Mouse (Mus musculus) cerebral cortex, adult 2 months (tissue): ENCODE measurements around the gene Mier2.

Experiments
- WGBS: fragments of 180-500 bp; shearing (Covaris S2); methylation state at CpG from one replicate; pipeline ENCODE4 v1.1.7; 2018; 5-methylcytosine and 5-hydroxymethylcytosine counted together

Gene Mier2

DNA sequence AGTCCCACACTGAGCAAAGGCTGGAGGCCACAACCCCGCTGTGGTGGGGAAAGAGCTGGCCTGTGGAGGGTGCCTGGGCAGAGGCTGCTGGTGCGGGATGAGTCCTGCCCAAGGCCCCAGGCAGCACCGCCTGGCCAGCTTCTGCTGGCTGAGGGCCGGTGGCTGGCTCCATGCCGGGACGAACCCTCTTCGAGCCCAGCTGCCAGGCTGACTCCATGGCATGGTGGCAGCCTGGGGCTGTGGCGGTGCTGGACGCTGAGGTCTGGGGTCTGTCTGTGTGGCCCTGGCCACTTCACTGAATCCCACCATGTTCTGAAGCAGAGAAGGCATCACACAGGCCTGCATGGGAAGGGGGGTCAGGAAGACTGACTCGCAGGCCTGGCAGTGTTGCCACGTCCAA lies 14.3 kb downstream of the Mier2 start:
- WGBS: 80% methylated on average over 11 of the region's 11 CpGs

DNA sequence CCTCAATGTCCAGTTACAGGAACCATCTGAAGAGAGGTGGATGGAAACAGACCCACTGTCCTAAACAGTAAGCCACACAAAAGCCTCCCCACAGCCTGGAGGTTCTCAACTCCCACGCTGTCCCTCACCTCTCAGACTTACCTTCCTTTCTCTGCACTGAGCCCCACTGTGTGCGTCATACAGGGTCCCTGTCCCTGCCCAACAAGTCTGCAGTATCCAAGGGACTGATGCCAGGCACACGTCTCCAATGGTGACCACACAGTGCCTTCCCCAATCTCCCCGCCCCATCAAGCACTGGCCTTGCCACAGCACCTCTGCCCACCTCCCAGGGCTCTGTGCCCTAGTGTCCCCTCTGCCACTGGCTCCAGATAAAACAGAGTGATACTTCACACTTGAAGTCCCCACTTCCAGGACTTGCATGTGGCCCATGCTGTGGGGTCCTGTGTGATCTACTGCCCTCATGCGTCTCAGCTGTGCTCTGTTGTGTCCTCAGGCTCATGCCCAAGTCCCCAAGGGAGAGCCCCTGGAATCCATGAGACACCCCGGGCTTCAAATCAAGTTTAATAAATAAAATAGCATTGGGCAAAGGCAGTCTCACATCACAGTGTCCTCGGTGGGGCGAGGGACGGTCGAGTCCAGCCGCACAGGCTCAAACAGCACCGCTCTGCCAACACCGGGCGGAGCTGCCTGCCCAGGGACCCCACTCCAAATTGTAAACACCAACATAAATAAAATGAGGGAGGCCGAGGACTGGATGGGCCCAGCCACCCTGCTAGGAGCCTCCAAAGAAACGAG lies 15.1 kb downstream of the Mier2 start:
- 92% methylated on average over 16 of the region's 16 CpGs for WGBS

DNA sequence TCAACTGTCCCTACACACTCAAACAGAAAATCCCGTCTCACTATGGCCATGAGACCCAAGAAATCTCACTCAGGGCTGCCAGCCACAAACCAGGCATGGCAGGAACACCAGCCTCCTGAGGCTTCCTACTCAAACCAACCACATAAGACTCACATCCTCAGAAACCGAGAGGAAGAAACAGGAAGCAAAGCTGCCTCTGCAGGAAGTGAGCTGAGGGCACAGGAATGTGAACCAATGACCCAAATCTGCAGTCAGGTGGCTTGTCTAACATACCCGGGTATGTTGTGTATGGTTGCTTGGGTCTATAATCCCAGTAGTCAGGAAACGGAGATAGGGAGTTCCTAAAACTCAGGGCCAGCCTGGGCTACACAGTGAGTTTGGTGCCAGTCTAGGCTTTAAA lies 16.1 kb downstream of the Mier2 start:
- 56% methylated on average over 4 of the region's 4 CpGs for WGBS

DNA sequence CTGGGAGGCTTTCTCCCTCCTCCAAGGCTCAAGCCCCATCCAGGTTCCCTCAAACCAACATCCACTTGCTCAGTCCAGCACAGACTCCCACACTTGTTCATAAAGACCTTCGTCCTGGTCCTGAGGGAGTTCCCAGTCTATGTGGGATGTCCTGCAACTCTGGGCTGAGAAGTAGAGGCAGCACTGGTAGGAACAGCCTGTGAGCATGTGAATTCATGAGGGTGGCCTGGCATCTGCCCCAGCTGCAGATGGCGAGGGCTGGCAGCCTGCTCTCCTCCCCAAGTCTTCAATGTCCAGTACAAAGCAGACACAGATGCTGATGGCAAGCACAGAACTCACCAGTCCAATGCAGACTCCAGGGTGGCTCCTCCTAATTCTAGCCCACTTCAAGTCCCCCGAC lies 16.7 kb downstream of the Mier2 start:
- 61% methylated on average over 3 of the region's 3 CpGs for WGBS

DNA sequence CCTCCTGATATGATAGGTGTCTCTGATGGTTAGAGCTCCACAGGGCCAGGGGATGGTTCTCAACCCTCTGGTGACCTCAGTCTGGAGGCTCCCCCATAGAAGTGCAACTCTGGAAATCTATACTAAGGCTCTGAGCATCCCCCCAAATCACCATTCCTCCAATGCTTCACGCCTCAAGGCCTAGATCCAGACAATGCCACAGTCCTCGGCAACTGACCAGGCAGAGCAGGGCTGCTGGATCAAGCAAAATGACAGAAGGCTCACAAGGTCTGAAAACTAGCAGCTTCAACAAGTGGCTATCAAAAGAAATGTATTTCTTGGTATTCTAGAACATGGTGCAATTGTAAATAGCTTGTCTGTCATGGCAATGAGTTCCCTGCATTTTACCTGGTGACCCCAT lies 17.2 kb downstream of the Mier2 start:
- WGBS: 90% methylated on average over 2 of the region's 2 CpGs

DNA sequence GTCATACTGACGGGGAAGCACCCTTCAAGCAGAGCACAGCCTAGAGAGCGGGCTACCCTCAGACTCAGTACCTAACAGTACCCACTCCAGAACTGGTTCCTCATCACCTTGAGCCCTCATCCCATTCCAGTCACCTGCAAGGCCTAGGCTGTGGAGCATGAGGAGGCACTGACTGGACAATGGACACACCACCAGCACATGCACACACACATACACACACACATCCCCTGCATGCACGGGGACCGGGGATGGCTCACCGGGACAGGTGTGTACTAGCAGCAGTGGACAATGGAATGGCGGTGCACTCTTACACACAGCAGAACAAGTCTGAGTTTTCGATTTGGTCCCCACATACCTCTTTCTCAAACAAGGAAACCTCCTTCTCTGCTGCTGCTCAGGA lies 17.7 kb downstream of the Mier2 start:
- 94% methylated on average over 7 of the region's 7 CpGs for WGBS

DNA sequence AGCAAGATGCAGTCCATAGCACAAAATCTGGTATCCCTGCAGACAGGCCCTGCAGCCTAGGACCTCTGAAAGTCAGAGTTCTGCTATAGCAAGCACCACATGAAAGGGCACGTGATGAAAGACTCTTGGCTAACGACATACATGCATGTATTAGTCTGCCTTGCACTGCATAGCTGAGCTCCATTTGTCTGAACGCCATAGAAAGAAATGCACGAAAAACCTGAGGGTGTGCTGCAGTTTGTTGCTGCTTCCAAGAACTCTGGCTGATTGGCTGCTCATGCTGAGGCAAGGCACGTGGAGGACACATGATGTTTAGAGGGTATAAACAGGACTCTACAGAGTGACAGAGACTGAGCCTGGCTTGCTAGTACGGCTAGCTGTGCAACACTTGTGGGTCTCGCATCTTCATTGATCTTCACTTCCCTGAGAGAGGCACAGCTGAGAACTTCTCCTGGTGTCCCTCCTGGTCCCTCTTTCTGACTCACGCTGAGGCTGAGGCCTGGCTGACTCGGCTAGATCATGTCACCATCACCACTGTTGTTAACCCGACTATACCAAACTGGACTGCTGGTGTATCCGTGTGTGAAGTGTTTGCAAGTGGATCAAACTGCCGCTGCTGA lies 18.4 kb downstream of the Mier2 start:
- 72% methylated on average over 12 of the region's 12 CpGs for WGBS

DNA sequence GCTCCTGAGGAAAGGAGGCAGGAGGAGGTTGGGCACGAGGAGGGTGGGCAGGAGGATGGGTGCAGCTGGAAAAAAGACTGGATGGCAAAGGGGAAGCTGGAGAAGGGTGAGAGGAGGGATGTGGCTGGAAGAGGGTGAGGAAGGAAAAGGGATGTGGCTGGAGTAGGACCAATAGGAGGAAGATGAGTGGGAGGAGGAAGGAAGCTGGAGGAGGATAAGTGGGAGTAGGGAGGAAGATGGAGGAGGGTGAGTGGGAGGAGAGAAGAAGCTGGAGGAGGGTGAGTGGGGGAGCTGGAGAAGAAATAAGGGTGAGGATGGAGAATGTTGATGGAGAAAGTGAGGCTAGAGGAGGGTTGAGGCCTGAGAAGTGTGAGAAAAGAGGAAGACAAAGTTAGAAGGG lies 19.6 kb downstream of the Mier2 start:
- WGBS: 63% methylated on average over 1 of the region's 1 CpGs

DNA sequence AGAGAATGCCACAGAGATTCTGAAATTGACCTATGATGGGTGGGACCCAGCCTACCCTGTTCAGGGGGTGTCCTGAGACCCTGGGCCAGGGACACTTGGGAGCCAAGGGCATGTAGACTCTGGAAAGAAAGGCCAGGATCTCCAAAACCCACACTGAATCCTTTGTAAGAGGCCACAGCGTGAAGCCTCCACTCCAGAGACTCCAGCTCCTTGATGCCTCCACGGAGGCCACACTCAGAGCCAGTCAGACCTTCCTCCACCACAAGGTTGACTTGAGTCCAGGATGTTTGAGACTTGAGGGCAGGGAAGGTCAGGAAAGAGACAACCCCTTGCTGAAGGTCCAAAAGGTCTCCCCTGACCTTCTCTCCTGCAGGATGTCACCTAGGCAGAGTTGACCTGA lies 20.6 kb downstream of the Mier2 start:
- WGBS: 91% methylated on average over 2 of the region's 2 CpGs

DNA sequence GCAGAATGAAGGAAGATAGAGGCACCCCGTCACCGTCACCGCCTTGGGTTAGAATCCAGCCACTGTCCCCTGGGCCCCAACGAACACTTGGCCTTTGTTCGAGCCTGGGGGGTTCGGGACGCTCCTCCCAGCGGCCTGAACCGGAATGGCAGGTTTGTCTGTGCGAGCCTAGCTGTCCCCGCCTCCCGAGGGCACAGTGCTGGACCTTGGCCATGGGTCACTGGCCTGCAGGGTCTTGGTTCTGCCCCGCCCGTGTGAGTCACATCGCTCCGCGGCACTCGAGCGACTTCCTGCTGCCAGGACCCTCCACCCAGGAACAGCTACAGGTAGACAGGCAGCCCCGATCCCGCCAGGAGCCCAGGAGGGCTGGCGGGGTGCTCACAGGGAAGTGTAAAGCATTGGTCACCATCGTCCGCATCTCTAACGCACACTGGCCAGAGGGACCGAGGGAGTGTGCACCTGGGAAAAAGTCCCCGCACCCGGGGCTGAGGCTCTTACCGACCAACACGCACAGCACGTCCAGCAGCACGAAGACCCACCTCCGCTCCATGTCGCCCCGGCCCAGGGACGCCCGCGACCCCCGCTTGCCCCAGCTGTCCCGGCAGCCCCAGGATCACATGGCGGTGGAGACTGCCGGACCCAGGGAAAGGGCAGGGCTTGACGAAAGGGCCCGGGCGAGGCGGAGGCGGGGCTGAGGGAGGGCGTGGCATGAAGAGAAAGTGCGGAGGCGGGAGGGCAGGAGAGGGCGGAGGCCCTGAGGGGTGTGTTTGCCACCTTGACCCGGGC lies 21.7 kb downstream of the Mier2 start, which contains the start of gene Plpp2:
Gene Plpp2 (minus strand): TSS at position 671 of the 786 bp plus-strand sequence.
- 3% methylated on average over 52 of the region's 52 CpGs for WGBS

DNA sequence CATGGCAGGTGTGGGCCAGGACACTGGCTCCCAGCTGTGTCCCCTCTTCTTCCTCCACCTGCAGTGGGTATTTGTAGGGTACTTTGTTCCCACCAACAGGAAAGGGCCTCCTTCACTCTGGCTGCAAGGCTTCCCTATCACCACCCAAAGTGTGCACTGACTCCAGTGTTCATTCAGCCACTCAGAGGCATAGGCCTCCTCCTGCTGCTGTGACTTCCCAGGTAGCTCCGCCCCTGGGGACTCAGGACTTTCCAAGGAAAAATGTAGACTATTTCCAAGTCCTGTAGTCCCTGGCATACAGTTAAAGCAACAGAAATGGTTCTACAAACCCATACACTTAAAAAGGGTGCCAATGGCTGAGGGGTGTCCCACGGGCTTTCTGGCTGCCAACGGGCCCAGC lies 22.3 kb downstream of the Mier2 start:
- 51% methylated on average over 3 of the region's 3 CpGs for WGBS

DNA sequence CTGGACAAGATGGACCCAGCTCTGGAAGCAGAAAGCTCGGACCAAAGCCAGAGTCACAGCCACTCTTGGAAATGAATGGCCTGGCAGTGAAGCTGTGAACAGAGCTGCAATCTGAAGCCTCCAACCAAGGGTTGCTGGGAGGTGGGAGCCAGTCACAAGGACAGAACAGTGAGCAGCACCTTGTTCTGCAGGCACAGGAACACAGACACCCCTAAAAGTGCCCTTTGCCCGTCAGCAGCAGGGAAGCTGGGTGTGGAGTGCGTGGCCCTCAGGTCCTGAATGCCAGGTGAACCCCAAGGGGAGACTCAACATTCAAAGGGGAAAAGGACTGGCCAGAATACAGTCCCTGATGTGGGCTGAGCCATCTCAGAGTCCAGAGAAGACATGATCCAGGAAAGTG lies 23.4 kb downstream of the Mier2 start:
- WGBS: 88% methylated on average over 3 of the region's 3 CpGs

DNA sequence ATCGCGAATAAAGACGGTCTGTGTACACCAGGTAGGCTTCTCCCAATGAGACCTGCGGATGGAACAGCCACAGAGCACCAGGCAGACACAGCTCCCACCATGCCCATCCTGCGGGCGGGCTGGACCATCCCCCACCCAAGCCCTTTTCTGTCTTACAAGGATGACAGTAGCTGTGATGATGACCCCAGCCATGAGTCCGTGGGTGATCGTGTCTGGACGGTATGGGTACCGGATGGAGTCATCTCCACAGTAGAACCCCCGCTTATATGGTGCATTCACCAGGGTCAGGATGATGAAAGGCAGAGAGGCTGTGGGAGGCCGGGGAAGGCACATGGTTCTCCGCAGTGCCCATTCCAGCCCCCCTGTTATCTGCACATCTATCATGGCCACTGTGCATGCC lies 24.3 kb downstream of the Mier2 start:
- 97% methylated on average over 13 of the region's 13 CpGs for WGBS

DNA sequence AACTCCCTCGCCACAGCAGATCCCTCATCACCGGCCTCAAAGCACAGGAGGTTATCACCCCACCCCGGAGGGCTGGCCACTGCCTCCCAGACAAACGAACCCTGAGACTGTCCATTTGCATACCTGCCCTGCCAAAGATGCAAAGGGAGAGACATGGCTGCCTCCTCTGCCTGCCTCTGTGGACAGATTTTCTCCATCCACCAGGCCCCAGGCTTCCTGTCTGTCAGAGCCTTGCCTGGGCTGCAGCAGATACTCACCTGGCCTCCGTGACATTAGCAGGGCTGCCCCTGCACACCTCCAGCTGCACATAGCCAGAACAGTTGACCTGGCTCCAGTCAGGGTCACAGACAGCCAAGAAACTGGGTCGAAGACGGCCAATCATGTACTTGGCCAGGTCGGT lies 24.8 kb downstream of the Mier2 start:
- 78% methylated on average over 8 of the region's 8 CpGs for WGBS

DNA sequence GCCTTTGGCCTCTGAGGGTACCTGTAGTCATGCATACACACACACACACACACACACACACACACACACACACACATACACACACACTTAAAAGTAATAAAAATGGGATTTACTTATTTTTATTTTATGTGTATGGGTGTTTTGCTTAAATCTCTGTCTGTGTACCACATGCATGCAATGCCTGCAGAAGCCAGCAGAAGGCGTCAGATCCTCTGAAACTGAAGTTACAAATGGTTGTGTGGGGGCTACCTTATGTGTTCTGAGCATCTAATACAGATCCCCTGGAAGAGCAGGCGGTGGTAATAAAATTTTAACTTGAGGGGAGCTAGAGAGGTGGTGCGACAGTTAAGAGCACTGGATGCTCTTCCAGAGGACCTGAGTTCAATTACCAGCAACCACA lies 26.9 kb downstream of the Mier2 start:
- WGBS: 84% methylated on average over 3 of the region's 3 CpGs

DNA sequence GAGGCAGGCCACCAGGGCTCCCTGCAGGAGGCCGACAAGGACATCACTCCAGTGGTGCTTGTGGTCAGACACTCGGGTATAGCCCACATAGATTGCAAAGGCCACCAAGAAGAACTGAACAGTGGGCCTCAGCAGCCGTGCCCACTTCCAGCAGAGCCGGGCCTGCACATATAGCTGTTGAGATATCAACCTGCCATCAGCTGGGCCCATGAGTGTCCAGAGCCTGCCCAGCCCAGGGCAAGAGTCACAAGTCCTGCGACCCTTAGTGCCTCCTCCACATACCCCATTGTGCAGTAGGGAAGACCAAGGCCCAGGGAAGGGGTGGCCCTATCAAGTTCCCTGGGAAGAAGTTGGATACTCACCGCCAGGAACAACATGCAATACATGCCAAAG lies 27.6 kb downstream of the Mier2 start:
- 90% methylated on average over 6 of the region's 6 CpGs for WGBS

DNA sequence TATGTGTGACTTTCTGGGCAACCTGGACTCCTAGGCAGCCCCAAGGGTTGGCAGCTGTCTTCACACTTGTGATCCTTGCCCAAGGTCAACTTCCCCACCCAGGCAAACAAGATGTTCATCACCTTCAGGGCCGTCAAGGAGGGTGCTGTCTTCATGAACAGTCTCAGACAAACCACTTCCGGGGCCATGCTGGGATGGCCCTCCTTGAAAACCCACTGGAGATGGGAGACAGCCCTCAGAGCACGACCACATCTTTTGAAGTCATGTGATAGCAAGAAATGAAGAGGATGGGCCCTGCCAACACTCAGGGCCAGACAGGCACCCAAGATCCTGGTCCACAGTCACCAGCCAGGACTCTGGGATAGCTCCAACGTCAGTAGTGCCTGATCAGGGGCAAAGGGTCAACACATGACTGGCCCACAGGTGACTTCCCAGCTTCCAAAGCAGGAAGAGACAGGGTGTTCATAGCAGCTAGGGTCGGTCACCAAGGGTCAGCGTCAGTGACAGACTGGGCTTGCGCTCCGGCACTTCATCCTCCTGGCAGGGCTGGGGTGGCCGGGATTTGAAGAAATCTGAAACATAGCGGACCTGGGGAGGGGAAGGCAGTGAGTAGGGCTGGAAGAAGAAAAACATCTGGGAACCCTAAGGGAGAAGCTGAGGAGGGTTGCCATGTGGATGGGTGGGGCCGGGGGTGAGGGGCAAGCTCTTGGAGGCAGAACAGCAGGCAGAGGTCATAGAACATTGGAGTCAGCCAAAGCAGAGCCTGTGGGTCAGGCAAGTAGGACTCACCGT lies 28.1 kb downstream of the Mier2 start:
- 96% methylated on average over 12 of the region's 12 CpGs for WGBS

DNA sequence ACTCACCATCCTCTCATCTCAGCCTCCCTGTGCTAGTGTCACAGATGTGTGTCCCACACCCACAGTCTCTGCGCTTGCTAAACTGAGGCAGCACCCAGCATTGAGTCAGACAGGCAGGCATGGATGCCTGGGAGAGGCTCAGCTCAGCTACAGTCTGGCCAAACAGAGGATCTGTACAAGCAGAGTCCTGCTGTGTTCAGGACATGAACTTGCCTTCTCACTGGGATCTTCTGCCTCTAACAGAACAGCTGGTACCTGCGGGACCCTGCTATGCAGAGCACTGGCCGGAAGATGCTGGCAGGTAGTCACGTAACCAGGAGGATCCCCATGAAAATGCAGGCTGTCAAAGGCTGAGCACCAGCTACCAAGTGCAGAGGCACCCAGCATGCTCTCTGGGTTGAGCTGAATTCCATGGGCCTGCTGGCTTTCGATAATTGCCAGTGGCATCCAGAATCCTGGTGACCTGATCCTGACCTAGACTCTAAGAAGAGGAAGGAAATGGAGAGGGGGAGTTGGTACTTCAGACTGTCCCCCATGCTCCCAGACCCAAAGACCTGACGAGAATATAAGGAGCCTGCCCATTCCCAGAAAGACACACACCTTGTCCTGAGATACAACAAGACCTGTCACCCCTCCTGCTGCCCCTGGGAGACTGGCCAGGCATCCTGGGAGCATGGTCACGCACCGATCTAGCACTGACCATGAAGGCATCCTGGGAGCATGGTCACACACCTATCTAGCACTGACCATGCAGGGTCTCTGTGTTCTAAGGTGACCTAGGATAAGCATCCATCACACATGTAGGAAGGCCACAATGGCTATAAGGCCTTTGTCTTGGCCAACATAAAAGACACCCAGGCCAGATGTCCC lies 29.3 kb downstream of the Mier2 start:
- 91% methylated on average over 8 of the region's 8 CpGs for WGBS

DNA sequence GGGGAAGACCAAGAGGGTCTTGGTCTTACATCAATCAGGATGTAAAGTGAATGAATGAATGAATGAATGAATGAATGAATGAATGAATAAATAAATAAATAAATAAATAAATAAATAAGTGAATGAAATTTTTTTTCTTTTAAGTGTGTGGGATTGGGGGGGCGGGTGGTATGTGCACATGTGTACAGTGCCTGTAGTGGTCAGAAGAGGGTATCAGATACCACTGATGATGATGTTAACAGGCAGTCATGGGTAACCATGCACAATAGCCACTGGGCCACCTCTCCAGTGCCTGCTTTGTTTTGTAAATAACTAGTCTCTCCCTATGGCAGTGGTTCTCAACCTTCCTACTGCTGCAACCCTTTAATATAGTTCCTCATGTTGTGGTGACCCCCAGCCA lies 30.6 kb downstream of the Mier2 start:
- WGBS: 81% methylated on average over 1 of the region's 1 CpGs

DNA sequence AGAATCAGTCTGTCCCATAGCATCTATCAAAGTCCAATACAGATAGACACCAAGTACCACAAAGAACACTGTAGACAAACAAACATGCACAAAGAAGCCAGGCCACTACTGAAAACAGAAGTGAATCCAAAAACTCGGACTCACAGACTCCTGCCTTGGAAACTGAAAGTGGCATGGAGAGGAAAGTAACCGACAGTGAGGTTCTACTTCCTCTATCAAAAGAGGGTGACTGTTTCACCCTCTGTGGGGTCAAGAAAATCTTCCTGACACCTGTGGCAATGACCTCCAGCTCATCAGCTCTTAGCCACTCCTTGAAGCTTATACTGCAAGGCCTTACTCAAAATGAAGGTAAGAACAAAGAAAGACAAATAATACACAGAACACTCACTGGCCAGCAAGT lies 48.3 kb downstream of the Mier2 start:
- WGBS: 70% methylated on average over 2 of the region's 2 CpGs
